Mouse (Mus musculus) midbrain, postnatal 0 days (tissue): Measurements from ENCODE around the gene Crispld2. TPM values are rescaled to one million over a fixed set of nuclear protein-coding genes. Genes with fewer than 3 reads are reported as not detected.

Source experiments
- ATAC-seq: fragments of 200-750 bp; cut with Nextera tagmentation; 2 replicates; pipeline ENCODE4 v1.8.0; 2017; ENCODE audit warnings: moderate number of reproducible peaks, mild to moderate bottlenecking, moderate TSS enrichment, moderate library complexity; ENCODE audit not compliant: low FRiP score
- DNase-seq: peaks from one replicate; pipeline ENCODE4 v3.0.0-alpha.2; 2015; ENCODE audit warnings: low spot score
- H3K27ac ChIP-seq: fragments of 300-500 bp; sonication (generic); 2 replicates; pipeline ENCODE4 v1.5.1; 2014; ENCODE audit warnings: low read depth, mild to moderate bottlenecking, low read length, mixed read lengths
- H3K27me3 ChIP-seq: fragments of 300-500 bp; sonication (generic); 2 replicates; pipeline ENCODE4 v1.6.1; 2014; ENCODE audit warnings: low read length, control low read depth, mixed read lengths; ENCODE audit not compliant: insufficient read depth
- H3K36me3 ChIP-seq: fragments of 300-500 bp; sonication (generic); 2 replicates; pipeline ENCODE4 v1.6.1; 2014; ENCODE audit warnings: low read length, control low read depth, mixed read lengths; ENCODE audit not compliant: insufficient read depth
- H3K4me1 ChIP-seq: fragments of 300-500 bp; sonication (generic); 2 replicates; pipeline ENCODE4 v1.6.1; 2014; ENCODE audit warnings: mild to moderate bottlenecking, control low read depth, antibody characterized with exemption, low read length, mixed read lengths; ENCODE audit not compliant: insufficient read depth
- H3K4me2 ChIP-seq: fragments of 300-500 bp; sonication (generic); 2 replicates; pipeline ENCODE4 v1.6.1; 2014; ENCODE audit warnings: low read depth, mild to moderate bottlenecking, low read length, mixed read lengths; ENCODE audit not compliant: poor library complexity, severe bottlenecking
- H3K4me3 ChIP-seq: fragments of 300-500 bp; sonication (generic); 2 replicates; pipeline ENCODE4 v1.5.1; 2014; ENCODE audit warnings: low read depth, mild to moderate bottlenecking, low read length, moderate library complexity
- H3K9ac ChIP-seq: fragments of 300-500 bp; sonication (generic); replicated peaks from 2 replicates; pipeline ENCODE4 v1.6.1; 2014; ENCODE audit warnings: mild to moderate bottlenecking, low read length, moderate library complexity, mixed read lengths; ENCODE audit not compliant: poor library complexity, severe bottlenecking
- H3K9me3 ChIP-seq: fragments of 300-500 bp; sonication (generic); 2 replicates; pipeline ENCODE4 v1.6.1; 2016; ENCODE audit warnings: low read length, control low read depth
- CTCF ChIP-seq: IDR thresholded peaks from 2 replicates; pipeline ENCODE4 v1.5.1; 2016; ENCODE audit warnings: antibody characterized with exemption, mild to moderate bottlenecking
- WGBS: fragments of 180-500 bp; shearing (Covaris S2); extraction: QIAGEN DNeasy Blood & Tissue Kit; methylation state at CpG from one replicate; pipeline ENCODE4 v1.1.7; 2014; 5-methylcytosine and 5-hydroxymethylcytosine counted together
- polyA plus RNA-seq: library from polyadenylated mRNA; unstranded; fragments of >200 nt; fragmentation: Nextera tagmentation; extraction: Ambion mirVana; gene quantifications from 2 replicates; pipeline ENCODE4 v1.2.1, GENCODE M21; 2015
- total RNA-seq: library from RNA; depleted of rRNA; stranded (reverse); fragments of >200 nt; gene quantifications from 2 replicates; pipeline ENCODE4 v1.2.3, GENCODE M21; 2014

Gene Crispld2
- total and polyA plus RNA-seq, 2 experiments from 2014 or later: 4.1 to 5.3 TPM

DNA sequence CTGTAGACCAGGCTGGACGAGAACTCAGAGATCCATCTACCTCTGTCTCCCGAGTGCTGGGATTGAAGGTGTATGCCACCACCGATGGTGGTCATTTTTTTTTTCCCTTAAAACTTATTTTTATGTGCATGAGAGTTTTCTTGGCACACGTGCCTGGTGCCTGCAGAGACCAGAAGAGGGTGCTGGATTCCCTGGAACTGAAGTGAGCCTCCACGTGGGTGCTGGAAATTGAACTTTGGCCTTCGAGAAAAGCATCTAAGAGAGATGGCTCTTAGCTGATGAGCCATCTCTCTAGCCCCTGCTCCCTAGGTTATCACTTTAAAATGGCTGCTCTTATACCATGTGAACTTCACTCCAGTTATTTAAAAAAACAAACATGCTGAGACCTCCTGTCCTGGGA is 82.3 kb downstream of the Crispld2 start:
- Histone ChIP-seq H3K4me2 (no peak overlapping the region), H3K27ac (no peak overlapping the region), H3K4me1 (no peaks in the 10 kb centered on the region), H3K4me3 (no peak overlapping the region), H3K9me3 (no peaks in the 10 kb centered on the region), H3K9ac (no peak overlapping the region), H3K27me3 (no peaks in the 10 kb centered on the region), H3K36me3 (no peaks in the 10 kb centered on the region)
- TF ChIP-seq CTCF: no peak
- no peak for DNase-seq
- WGBS: 72% methylated on average over 6 of the region's 6 CpGs
- no peak for ATAC-seq

DNA sequence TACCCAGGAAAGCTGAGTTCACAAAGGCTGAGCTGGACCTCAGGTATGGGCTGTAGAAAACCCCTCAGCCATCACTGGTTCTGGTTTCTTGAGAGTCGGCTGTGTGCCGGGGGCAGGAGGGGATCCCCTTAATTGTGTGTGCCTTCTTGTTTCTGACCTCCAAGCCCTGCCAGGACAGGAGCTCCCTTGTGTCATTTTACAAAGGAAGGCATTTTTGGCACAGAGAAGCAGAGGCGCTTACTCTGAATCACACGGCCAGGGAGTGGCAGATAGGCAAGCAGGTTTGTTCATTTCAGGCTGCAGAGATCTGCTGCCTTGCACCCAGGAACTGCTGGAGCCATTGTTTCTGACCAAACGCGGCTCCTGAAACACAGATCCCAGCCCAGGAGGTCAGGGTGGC is 83.1 kb downstream of the Crispld2 start:
- H3K4me1 ChIP-seq: no peaks in the 10 kb centered on the region
- H3K27me3 ChIP-seq: no peaks in the 10 kb centered on the region
- H3K4me3 ChIP-seq: no peak overlapping the region
- no peak for DNase-seq
- H3K27ac ChIP-seq: no peak overlapping the region
- no peak overlapping the region for H3K9ac ChIP-seq
- no peaks in the 10 kb centered on the region for H3K36me3 ChIP-seq
- H3K9me3 ChIP-seq: no peaks in the 10 kb centered on the region
- no peak for TF ChIP-seq CTCF
- H3K4me2 ChIP-seq: no peak overlapping the region
- WGBS: 41% methylated on average over 6 of the region's 6 CpGs
- no peak for ATAC-seq

DNA sequence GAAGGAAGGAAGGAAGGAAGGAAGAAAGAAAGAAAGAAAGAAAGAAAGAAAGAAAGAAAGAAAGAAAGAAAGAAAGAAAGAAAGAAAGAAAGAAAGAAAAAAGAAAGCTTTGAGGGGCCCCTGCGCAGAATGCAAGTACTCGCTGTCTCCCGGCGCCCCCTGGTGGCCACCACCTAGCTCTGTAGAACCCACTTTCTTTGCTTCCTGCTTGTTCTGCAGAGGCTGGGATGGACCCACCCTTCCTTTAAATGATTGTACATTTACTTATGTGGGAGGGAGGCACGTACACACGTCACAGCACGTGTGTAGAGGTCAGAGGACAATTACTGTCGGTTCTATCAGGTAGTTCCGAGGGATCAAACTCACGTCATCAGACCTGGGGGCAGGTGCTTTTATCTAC is 85.8 kb downstream of the Crispld2 start:
- Histone ChIP-seq H3K9me3 (no peaks in the 10 kb centered on the region), H3K27ac (no peak overlapping the region), H3K27me3 (no peaks in the 10 kb centered on the region), H3K9ac (no peak overlapping the region), H3K4me2 (no peak overlapping the region), H3K4me3 (no peak overlapping the region), H3K36me3 (peaks cover 24% of the 10 kb centered on the region), H3K4me1 (no peaks in the 10 kb centered on the region)
- TF ChIP-seq CTCF: peak; percentile 84
- WGBS: 12% methylated on average over 10 of the region's 10 CpGs
- DNase-seq (peak; percentile 78), ATAC-seq (peak; percentile 29; the same call in 1 of the 2 replicates)

DNA sequence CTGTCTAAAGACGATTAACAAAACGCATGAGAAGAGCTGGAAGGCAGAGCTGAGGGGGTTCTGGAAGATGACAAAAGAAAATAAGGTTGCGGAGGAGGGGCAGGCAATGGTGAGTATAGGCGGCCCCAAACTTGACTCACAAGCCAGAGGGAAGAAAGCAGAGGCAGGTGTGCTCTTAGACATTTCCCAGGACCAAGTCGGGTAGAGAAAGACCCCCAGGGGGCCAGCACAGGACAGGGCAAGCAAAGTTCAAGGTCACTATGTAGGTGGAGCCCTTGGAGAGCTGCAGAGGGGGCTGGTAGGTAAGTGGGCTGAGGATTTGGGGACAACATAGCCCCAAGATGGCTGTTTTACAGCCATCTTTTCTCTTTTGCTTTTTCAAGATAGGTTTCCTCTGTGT is 87.1 kb downstream of the Crispld2 start:
- TF ChIP-seq CTCF: no peak
- 65% methylated on average over 5 of the region's 5 CpGs for WGBS
- Histone ChIP-seq H3K9ac (no peak overlapping the region), H3K27ac (no peak overlapping the region), H3K36me3 (peaks cover 32% of the 10 kb centered on the region), H3K4me3 (no peak overlapping the region), H3K4me1 (no peaks in the 10 kb centered on the region), H3K27me3 (no peaks in the 10 kb centered on the region), H3K4me2 (no peak overlapping the region), H3K9me3 (no peaks in the 10 kb centered on the region)
- DNase-seq (no peak), ATAC-seq (no peak)

DNA sequence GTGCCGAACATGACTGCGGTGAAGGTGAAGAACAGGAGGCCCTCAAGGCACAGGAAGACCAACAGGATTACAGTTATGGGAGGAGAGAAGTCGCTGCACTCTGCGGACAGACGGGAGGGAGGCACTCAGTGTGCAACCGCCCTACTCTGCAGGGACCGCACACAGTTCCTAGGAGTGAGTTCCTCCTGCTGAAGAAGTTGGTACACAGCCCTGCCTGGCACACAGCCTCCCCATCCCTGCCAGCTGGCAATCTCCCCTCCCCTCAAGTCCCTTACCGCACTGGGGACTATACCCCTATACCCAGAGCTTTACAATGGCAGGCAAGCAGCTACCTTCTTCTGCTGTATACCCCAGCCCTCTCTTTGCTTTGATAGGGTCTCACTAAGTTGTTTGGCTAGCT is 91.0 kb downstream of the Crispld2 start:
- H3K27ac ChIP-seq: no peak overlapping the region
- ATAC-seq (no peak), DNase-seq (peak; percentile 44)
- 90% methylated on average over 8 of the region's 8 CpGs for WGBS
- H3K9me3 ChIP-seq: no peaks in the 10 kb centered on the region
- no peak overlapping the region for H3K4me3 ChIP-seq
- H3K9ac ChIP-seq: no peak overlapping the region
- TF ChIP-seq CTCF: no peak
- H3K27me3 ChIP-seq: no peaks in the 10 kb centered on the region
- no peaks in the 10 kb centered on the region for H3K4me1 ChIP-seq
- no peak overlapping the region for H3K4me2 ChIP-seq
- peaks cover 68% of the 10 kb centered on the region for H3K36me3 ChIP-seq

DNA sequence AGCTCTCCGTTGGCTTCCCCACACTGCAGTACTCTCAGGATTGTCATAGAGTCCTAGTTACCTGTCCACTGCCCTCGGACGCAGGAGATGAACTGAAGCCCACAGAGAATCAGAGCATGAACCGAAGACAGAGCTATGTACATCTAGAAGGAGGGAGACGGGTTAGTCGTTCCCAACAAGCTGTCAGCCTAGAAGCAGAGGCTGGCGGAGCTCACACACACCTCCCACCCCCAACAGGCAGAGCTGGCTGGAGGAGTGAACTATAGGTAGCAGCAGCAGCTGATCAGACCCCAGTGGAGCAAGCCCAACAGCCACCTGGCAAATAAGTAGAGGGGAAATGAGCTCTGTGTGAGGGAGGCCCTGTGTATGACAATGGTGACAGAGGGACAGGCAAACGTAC is 92.5 kb downstream of the Crispld2 start:
- Histone ChIP-seq H3K36me3 (peaks cover 74% of the 10 kb centered on the region), H3K4me1 (no peaks in the 10 kb centered on the region), H3K9ac (no peak overlapping the region), H3K27me3 (no peaks in the 10 kb centered on the region), H3K9me3 (no peaks in the 10 kb centered on the region), H3K4me3 (no peak overlapping the region), H3K27ac (no peak overlapping the region), H3K4me2 (no peak overlapping the region)
- no peak for TF ChIP-seq CTCF
- 96% methylated on average over 8 of the region's 8 CpGs for WGBS
- DNase-seq (no peak), ATAC-seq (no peak)
